Comparison of ENCODE assay signal across 11 mouse cellular contexts in the genomic region with DNA sequence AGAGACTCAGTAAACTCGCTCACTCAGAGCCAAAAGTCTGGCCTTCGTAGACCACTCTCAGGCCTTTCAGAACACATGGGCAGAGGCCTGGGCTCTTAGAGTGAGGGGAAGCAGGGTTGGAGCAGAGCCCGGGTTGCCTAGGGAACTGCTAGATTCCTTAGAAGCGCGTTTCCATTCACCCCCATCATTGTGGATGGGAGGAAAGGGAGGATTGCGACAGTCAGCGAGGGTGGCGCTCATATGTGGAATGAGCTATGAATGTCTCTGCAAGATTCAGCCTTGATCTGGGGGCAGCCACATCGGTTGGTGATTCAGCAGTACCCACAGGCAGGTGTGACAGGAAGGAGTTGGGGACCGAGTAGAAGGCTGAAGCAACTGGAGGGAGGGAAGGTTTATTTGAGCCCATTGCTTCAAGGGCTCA. TPM values are rescaled to one million over a fixed set of nuclear protein-coding genes. Genes with fewer than 3 reads are reported as not detected.
A peak's percentile ranks its signal among the peaks of the same experiment; 100 is the strongest.
DNase-seq lines count a peak whose midpoint lies in the region; ATAC-seq lines count a peak whose summit lies in the region.
"Had no signal": no experiment of that assay in that cellular context is flagged by ENCODE, and none has a peak within 500 bp of the region (broad histone marks: within the 10 kb centered on the region; RNA-seq: fewer than 3 reads in every experiment).

No protein-coding gene starts in this region.

- no peak overlapping the region for H3K4me3 ChIP-seq in midbrain, embryonic 14.5 days (replicated peaks; ENCODE audit: low read depth, low read length)
- no peak overlapping the region for H3K4me3 ChIP-seq in midbrain, embryonic 13.5 days (replicated peaks)

- H3K27me3 ChIP-seq in midbrain, embryonic 14.5 days (ENCODE audit: control insufficient read depth, insufficient read depth, low read length): no peaks in the 10 kb centered on the region
- H3K27me3 ChIP-seq in midbrain, embryonic 13.5 days: no peaks in the 10 kb centered on the region

- no peak overlapping the region for H3K27ac ChIP-seq in midbrain, embryonic 14.5 days (replicated peaks; ENCODE audit: low read depth, low read length)
- H3K27ac ChIP-seq in midbrain, embryonic 13.5 days: no peak overlapping the region

- ATAC-seq in midbrain, embryonic 14.5 days (ENCODE audit: low FRiP score, low TSS enrichment): no peak
- no peak for ATAC-seq in midbrain, embryonic 13.5 days
- ATAC-seq in granulocyte monocyte progenitor cell, adult 5-6 weeks (replicated peaks; ENCODE audit: poor library complexity, severe bottlenecking): no peak; the same call in 1 of the 2 replicates

- H3K4me2 ChIP-seq in midbrain, embryonic 14.5 days (ENCODE audit: low read length): no peak overlapping the region
- H3K4me2 ChIP-seq in midbrain, embryonic 13.5 days (replicated peaks): no peak overlapping the region

- peak; percentile 35 for DNase-seq in midbrain, embryonic 14.5 days
- DNase-seq in frontal cortex, postnatal 14 days (ENCODE audit: low spot score in 2 of 2): peak; percentile 20 to 23
- DNase-seq in layer of hippocampus, postnatal 36 days: peak; percentile 49 to 54
- DNase-seq in right cerebral cortex, postnatal 36 days (ENCODE audit: low spot score in 2 of 2): peak; percentile 34 to 56
- DNase-seq in cerebellum, adult 8-10 months: no peak

- no peak overlapping the region for H3K9ac ChIP-seq in midbrain, embryonic 14.5 days (replicated peaks; ENCODE audit: low read length)
- H3K9ac ChIP-seq in midbrain, embryonic 13.5 days (replicated peaks): no peak overlapping the region

- 81% methylated on average over 10 of the region's 10 CpGs for WGBS in midbrain, embryonic 14.5 days
- WGBS in midbrain, embryonic 13.5 days: 88% methylated on average over 10 of the region's 10 CpGs

- no peaks in the 10 kb centered on the region for H3K36me3 ChIP-seq in midbrain, embryonic 14.5 days (ENCODE audit: control insufficient read depth, insufficient read depth, low read length)
- no peaks in the 10 kb centered on the region for H3K36me3 ChIP-seq in midbrain, embryonic 13.5 days

- no peaks in the 10 kb centered on the region for H3K9me3 ChIP-seq in midbrain, embryonic 14.5 days (ENCODE audit: control insufficient read depth, low read length)
- H3K9me3 ChIP-seq in midbrain, embryonic 13.5 days: no peaks in the 10 kb centered on the region

- no peaks in the 10 kb centered on the region for H3K4me1 ChIP-seq in midbrain, embryonic 14.5 days (ENCODE audit: control insufficient read depth, insufficient read depth, low read length)
- no peaks in the 10 kb centered on the region for H3K4me1 ChIP-seq in midbrain, embryonic 13.5 days (replicated peaks)

RNA-seq across cellular contexts. Expression of gene Ccl24, which starts 6.5 kb away (rescaled TPM):
- 4.1 TPM in 1 of 2 replicates, not detected in the other for polyA plus RNA-seq in midbrain, embryonic 14.5 days (2014; fragmentation: Nextera tagmentation; extraction: Ambion mirVana)
- 2.0 and 3.7 TPM in 2 replicates for polyA plus RNA-seq in midbrain, embryonic 13.5 days (2015; fragmentation: Nextera tagmentation; extraction: Ambion mirVana)
- total RNA-seq in layer of hippocampus, postnatal 36 days (2021): not detected
- 2.3 and 3.9 TPM in 2 replicates for total RNA-seq in granulocyte monocyte progenitor cell, adult 5-6 weeks (2014; fragmentation: Nextera tagmentation)
- 1.4 TPM in 1 of 2 replicates, not detected in the other for total RNA-seq in granulocyte monocyte progenitor cell, adult 5-6 weeks (2017)

RNA-seq across cellular contexts. Expression of gene Ccl26, which starts 16.0 kb away (rescaled TPM):
- polyA plus RNA-seq in midbrain, embryonic 14.5 days (2014; fragmentation: Nextera tagmentation; extraction: Ambion mirVana): not detected in 2 replicates
- polyA plus RNA-seq in midbrain, embryonic 13.5 days (2015; fragmentation: Nextera tagmentation; extraction: Ambion mirVana): not detected in 2 replicates
- not detected for total RNA-seq in layer of hippocampus, postnatal 36 days (2021)
- total RNA-seq in granulocyte monocyte progenitor cell, adult 5-6 weeks (2014; fragmentation: Nextera tagmentation): not detected in 2 replicates
- total RNA-seq in granulocyte monocyte progenitor cell, adult 5-6 weeks (2017): not detected in 2 replicates
- total RNA-seq: heart, postnatal 25 days had no signal
- polyA plus RNA-seq: gonadal fat pad, adult 2 months; kidney, embryonic 14.5 days; limb, embryonic 14.5 days had no signal

RNA-seq across cellular contexts. Expression of gene Hip1, which starts 34.4 kb away (rescaled TPM):
- 28.3 and 42.0 TPM in 2 replicates for polyA plus RNA-seq in midbrain, embryonic 14.5 days (2014; fragmentation: Nextera tagmentation; extraction: Ambion mirVana)
- 38.9 and 40.9 TPM in 2 replicates for polyA plus RNA-seq in midbrain, embryonic 13.5 days (2015; fragmentation: Nextera tagmentation; extraction: Ambion mirVana)
- 10 to 100 TPM; 32.3 to 46.3 TPM for total RNA-seq in layer of hippocampus, postnatal 36 days (2021)
- total RNA-seq in granulocyte monocyte progenitor cell, adult 5-6 weeks (2014; fragmentation: Nextera tagmentation): 21.2 and 21.4 TPM in 2 replicates
- 8.7 and 11.4 TPM in 2 replicates for total RNA-seq in granulocyte monocyte progenitor cell, adult 5-6 weeks (2017)

RNA-seq across cellular contexts. Expression of gene Rhbdd2, which starts 53.1 kb away (rescaled TPM):
- polyA plus RNA-seq in midbrain, embryonic 14.5 days (2014; fragmentation: Nextera tagmentation; extraction: Ambion mirVana): 94.0 and 99.5 TPM in 2 replicates
- 88.1 and 88.3 TPM in 2 replicates for polyA plus RNA-seq in midbrain, embryonic 13.5 days (2015; fragmentation: Nextera tagmentation; extraction: Ambion mirVana)
- total RNA-seq in layer of hippocampus, postnatal 36 days (2021): 10 to 100 TPM; 78.2 to 83.9 TPM
- total RNA-seq in granulocyte monocyte progenitor cell, adult 5-6 weeks (2014; fragmentation: Nextera tagmentation): 14.1 and 19.1 TPM in 2 replicates
- total RNA-seq in granulocyte monocyte progenitor cell, adult 5-6 weeks (2017): 4.3 and 8.2 TPM in 2 replicates
